Mouse (Mus musculus): ENCODE data around the gene H2afy2.

DNA sequence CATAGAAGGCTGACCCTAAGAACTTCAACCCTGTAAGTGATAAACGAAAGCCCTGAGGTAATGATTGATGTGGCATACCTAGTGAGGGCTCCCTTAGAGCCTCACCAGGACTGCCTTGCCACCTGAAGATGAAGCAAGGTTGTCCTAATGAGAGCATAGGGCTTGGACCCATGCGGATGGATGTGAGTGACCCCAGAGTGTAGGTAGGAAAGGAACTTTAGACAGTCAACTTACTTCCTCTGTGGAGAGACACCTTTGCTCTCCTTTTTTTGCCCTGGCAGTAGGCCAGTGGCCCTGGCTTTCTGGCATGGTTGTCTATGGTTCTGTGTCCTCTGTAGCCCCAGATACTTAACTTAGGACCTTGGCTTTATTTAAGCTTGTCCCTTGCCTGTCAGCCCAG, 86.9 kb downstream of the H2afy2 start:
- TF ChIP-seq CTCF (IDR thresholded peaks at IDR 0.05; ENCODE audit: borderline replicate concordance, control insufficient read depth, extremely low read depth, insufficient read depth, low read length, poor library complexity) = no peak
- no peak for TF ChIP-seq POLR2A (IDR thresholded peaks at IDR 0.05; ENCODE audit: control insufficient read depth, extremely low read depth, insufficient read depth, low read length, poor library complexity)

All from thymus, adult 2 months (tissue).